Mouse (Mus musculus) lung, postnatal 0 days (tissue): ENCODE measurements at regions not wholly inside any gene's neighbourhood (a gene's known extent, or its start where the extent isn't known, plus 50 kb on each side); places are given as distances from the start of the nearest gene placed in this dataset.

Source experiments
- CTCF ChIP-seq: IDR thresholded peaks from 2 replicates; pipeline ENCODE4 v1.5.1; 2016; ENCODE audit warnings: antibody characterized with exemption, mild to moderate bottlenecking
- EP300 ChIP-seq: IDR thresholded peaks from 2 replicates; pipeline ENCODE4 v1.6.1; 2016; ENCODE audit warnings: antibody characterized with exemption, mild to moderate bottlenecking, control low read depth

DNA sequence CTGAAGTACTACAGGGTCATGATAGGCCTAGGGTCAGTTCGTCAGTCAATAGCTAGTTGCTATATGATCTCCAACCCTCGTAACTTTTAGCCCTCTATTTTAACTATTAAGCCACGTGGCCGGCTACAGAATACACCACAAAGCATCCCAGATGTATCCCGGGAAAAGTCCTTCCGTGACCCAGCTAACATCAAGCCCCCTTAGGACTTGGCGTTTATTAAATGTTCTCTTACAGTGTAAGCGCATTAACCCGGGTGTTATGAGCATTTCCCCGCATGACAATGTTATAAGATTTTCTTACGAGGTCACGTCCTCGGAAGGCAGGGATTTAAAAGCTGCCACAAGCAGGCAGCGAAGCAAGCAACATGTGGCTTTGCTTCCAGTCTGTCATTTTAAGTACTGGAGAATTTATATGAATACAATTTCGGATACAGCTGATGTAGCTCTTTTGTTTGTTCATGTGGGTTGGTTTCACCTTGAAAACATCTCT lies 135.1 kb upstream of the Frg1 start:
- TF ChIP-seq EP300 (no peak), CTCF (no peak)
